9 mouse cellular contexts compared by ENCODE assay signal in the genomic region with DNA sequence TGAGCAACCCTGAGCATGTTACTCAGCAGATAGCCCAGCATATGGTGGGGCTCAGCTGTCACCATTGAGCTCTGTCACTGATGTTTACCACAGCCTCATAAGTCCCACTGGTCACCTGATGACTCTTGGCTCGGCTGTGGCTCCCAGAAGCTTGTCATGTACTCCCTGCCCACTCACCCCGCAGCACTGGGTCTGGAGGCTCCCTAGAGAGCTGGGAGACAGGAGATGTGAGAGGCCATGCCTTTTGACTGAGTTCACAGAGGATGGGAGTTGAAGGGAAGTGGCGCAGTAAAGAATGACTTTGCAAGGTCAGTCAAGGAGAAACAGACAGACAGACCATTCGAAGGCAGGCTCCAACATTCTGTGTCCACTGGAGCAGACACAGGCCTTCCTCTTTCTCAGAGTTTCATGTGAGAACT. TPM values are rescaled to one million over a fixed set of nuclear protein-coding genes. Genes with fewer than 3 reads are reported as not detected.
DNase-seq lines count a peak whose midpoint lies in the region; ATAC-seq and TF ChIP-seq lines count a peak whose summit lies in the region.
"Had no signal": no experiment of that assay in that cellular context is flagged by ENCODE, and none has a peak within 500 bp of the region (broad histone marks: within the 10 kb centered on the region; RNA-seq: fewer than 3 reads in every experiment).

No protein-coding gene starts in this region.

- peaks cover 2% of the 10 kb centered on the region; the same call in 1 of the 2 replicates for H3K4me1 ChIP-seq in bone marrow, adult 2 months (ENCODE audit: control insufficient read depth, insufficient read depth, low read length)
- no peaks in the 10 kb centered on the region for H3K4me1 ChIP-seq in midbrain, embryonic 16.5 days (ENCODE audit: control insufficient read depth, insufficient read depth, low read length)
- H3K4me1 ChIP-seq in midbrain, embryonic 14.5 days (ENCODE audit: control insufficient read depth, insufficient read depth, low read length) = no peaks in the 10 kb centered on the region

- no peak for ATAC-seq in midbrain, embryonic 16.5 days
- no peak for ATAC-seq in midbrain, embryonic 14.5 days (ENCODE audit: low FRiP score, low TSS enrichment)

- H3ac ChIP-seq in myocyte (ENCODE audit: control insufficient read depth, insufficient read length) = no peak overlapping the region

- DNase-seq in left cerebral cortex, adult 2 months (ENCODE audit: extremely low spot score in 1 of 2, low spot score in 2 of 2) = no peak
- DNase-seq in left cerebral cortex, postnatal 14 days (ENCODE audit: low spot score in 2 of 2) = no peak
- DNase-seq in heart, postnatal 10 days = peak; percentile 48 to 57
- DNase-seq in midbrain, embryonic 14.5 days = no peak
- no peak for DNase-seq in thymus, postnatal 10 days (ENCODE audit: low spot score in 2 of 2)

- H3K27me3 ChIP-seq in myocyte (ENCODE audit: control insufficient read depth, insufficient read depth, insufficient read length) = no peaks in the 10 kb centered on the region
- H3K27me3 ChIP-seq in midbrain, embryonic 16.5 days (ENCODE audit: control insufficient read depth, insufficient read depth, low read depth, low read length) = no peaks in the 10 kb centered on the region
- H3K27me3 ChIP-seq in midbrain, embryonic 14.5 days (ENCODE audit: control insufficient read depth, insufficient read depth, low read length) = no peaks in the 10 kb centered on the region

- H3K36me3 ChIP-seq in myocyte (ENCODE audit: control insufficient read depth, insufficient read depth) = peaks cover 17% of the 10 kb centered on the region
- no peaks in the 10 kb centered on the region; the same call in 1 of the 2 replicates for H3K36me3 ChIP-seq in midbrain, embryonic 16.5 days (ENCODE audit: control insufficient read depth, insufficient read depth, low read length)
- H3K36me3 ChIP-seq in midbrain, embryonic 14.5 days (ENCODE audit: control insufficient read depth, insufficient read depth, low read length) = 0 out of 2 replicates have a peak, but pooled peaks cover 9% of the 10 kb centered on the region

- H3K9ac ChIP-seq in midbrain, embryonic 16.5 days (ENCODE audit: low read depth, low read length) = no peak overlapping the region
- H3K9ac ChIP-seq in midbrain, embryonic 14.5 days (replicated peaks; ENCODE audit: low read length) = no peak overlapping the region
- H3K9ac ChIP-seq: hindbrain, embryonic 14.5 days had no signal

- H3K9me3 ChIP-seq in midbrain, embryonic 16.5 days (replicated peaks; ENCODE audit: control insufficient read depth, low read length, poor library complexity, severe bottlenecking) = no peaks in the 10 kb centered on the region
- H3K9me3 ChIP-seq in midbrain, embryonic 14.5 days (ENCODE audit: control insufficient read depth, low read length) = no peaks in the 10 kb centered on the region

- no peak for TF ChIP-seq CTCF in left cerebral cortex, adult 2 months (IDR thresholded peaks at IDR 0.05)
- TF ChIP-seq CTCF in bone marrow, adult 2 months (IDR thresholded peaks at IDR 0.05; ENCODE audit: control insufficient read depth, insufficient read depth, low read length) = no peak

- no peak overlapping the region for H3K4me3 ChIP-seq in left cerebral cortex, adult 2 months
- no peak overlapping the region for H3K4me3 ChIP-seq in bone marrow, adult 2 months (replicated peaks; ENCODE audit: control insufficient read depth, low read depth, low read length)
- H3K4me3 ChIP-seq in myocyte = no peak overlapping the region
- no peak overlapping the region for H3K4me3 ChIP-seq in midbrain, embryonic 16.5 days (ENCODE audit: low read depth, low read length)
- no peak overlapping the region for H3K4me3 ChIP-seq in midbrain, embryonic 14.5 days (replicated peaks; ENCODE audit: low read depth, low read length)

- peak overlapping the region; percentile 13 for H3K4me2 ChIP-seq in myocyte (ENCODE audit: low read depth)
- no peak overlapping the region for H3K4me2 ChIP-seq in midbrain, embryonic 16.5 days (ENCODE audit: low read length)
- H3K4me2 ChIP-seq in midbrain, embryonic 14.5 days (ENCODE audit: low read length) = no peak overlapping the region
- H3K4me2 ChIP-seq: hindbrain, embryonic 14.5 days had no signal

- no peak for TF ChIP-seq POLR2A in bone marrow, adult 2 months (IDR thresholded peaks at IDR 0.05; ENCODE audit: borderline replicate concordance, control insufficient read depth, low read depth, low read length)
- no peak for TF ChIP-seq POLR2A in myocyte (IDR thresholded peaks at IDR 0.05; ENCODE audit: insufficient read length, low read depth)

- H3K79me2 ChIP-seq in myocyte (ENCODE audit: control insufficient read depth, insufficient read depth) = peaks cover 91% of the 10 kb centered on the region

- 47% methylated on average over 4 of the region's 4 CpGs for WGBS in bone marrow, adult 2 months
- 54% methylated on average over 4 of the region's 4 CpGs for WGBS in midbrain, embryonic 16.5 days
- 68% methylated on average over 4 of the region's 4 CpGs for WGBS in midbrain, embryonic 14.5 days

- intact Hi-C loops in left cerebral cortex, adult 2 months (cut with DNase I) = no loop called here
- intact Hi-C loops in left cerebral cortex, postnatal 14 days (cut with DNase I) = no loop called here
- intact Hi-C loops in heart, postnatal 10 days (cut with DNase I) = no loop called here

- peak overlapping the region; percentile 7; the same call in 1 of the 2 replicates for H3K27ac ChIP-seq in left cerebral cortex, adult 2 months
- H3K27ac ChIP-seq in bone marrow, adult 2 months (ENCODE audit: control insufficient read depth, insufficient read depth, low read depth, low read length, poor library complexity) = peak overlapping the region; percentile 55; the same call in 1 of the 2 replicates
- no peak overlapping the region for H3K27ac ChIP-seq in midbrain, embryonic 16.5 days (ENCODE audit: low read length)
- no peak overlapping the region for H3K27ac ChIP-seq in midbrain, embryonic 14.5 days (replicated peaks; ENCODE audit: low read depth, low read length)
- H3K27ac ChIP-seq: hindbrain, embryonic 14.5 days had no signal

TF ChIP-seq in myocyte, 11 proteins besides CTCF, POLR2A, EP300 and RAD21:
- TF ChIP-seq MAX (IDR thresholded peaks at IDR 0.05; ENCODE audit: low read depth) (no peak), REST (IDR thresholded peaks at IDR 0.05; ENCODE audit: insufficient read depth, insufficient read length) (no peak), USF1 (IDR thresholded peaks at IDR 0.05; ENCODE audit: low read depth) (peak; percentile 52), TCF12 (IDR thresholded peaks at IDR 0.05; ENCODE audit: insufficient read depth, poor library complexity, severe bottlenecking) (no peak), E2F4 (IDR thresholded peaks at IDR 0.05; ENCODE audit: insufficient read depth) (no peak), POLR2AphosphoS2 (IDR thresholded peaks at IDR 0.05; ENCODE audit: insufficient read length, low read depth) (no peak), MYOD1 (IDR thresholded peaks at IDR 0.05; ENCODE audit: control insufficient read depth in 1 of 3, insufficient read length in 2 of 3, low read depth in 2 of 3) (peak in 1 of 3 experiments; percentile 60), MYOG (IDR thresholded peaks at IDR 0.05; ENCODE audit: control insufficient read depth in 1 of 3, insufficient read depth in 1 of 3, insufficient read length in 2 of 3, low read depth in 2 of 3) (peak in 1 of 3 experiments; percentile 55), SRF (IDR thresholded peaks at IDR 0.05; ENCODE audit: control insufficient read depth, insufficient read length, low read depth) (no peak), TCF3 (IDR thresholded peaks at IDR 0.05; ENCODE audit: insufficient read length, low read depth) (no peak), CEBPB (IDR thresholded peaks at IDR 0.05; ENCODE audit: insufficient read depth, poor library complexity, severe bottlenecking) (no peak)
TF ChIP-seq in myocyte: peak in this region for 3.

RNA-seq across cellular contexts. Expression of gene Slc2a1, which starts 10.2 kb away (rescaled TPM):
- total RNA-seq in left cerebral cortex, adult 2 months (2021) = 100 to 1,000 TPM in 1 of 2 experiments, 10 to 100 TPM in 1; 92.2 to 127 TPM
- total RNA-seq in left cerebral cortex, postnatal 14 days (2021) = 100 to 1,000 TPM in 1 of 2 experiments, 10 to 100 TPM in 1; 72.3 to 110 TPM
- 6.7 and 20.9 TPM in 2 replicates for polyA plus RNA-seq in bone marrow, adult 2 months (2011; ENCODE audit: insufficient read depth, insufficient read length, low replicate concordance, missing spikeins)
- total RNA-seq in heart, postnatal 10 days (2021) = 1 to 10 TPM; 5.1 to 7.7 TPM
- 55.8 TPM for polyA plus RNA-seq in myocyte (2012; fragmentation: generic; extraction: Trizol)
- 90.7 and 91.6 TPM in 2 replicates for polyA plus RNA-seq in midbrain, embryonic 16.5 days (2015; fragmentation: Nextera tagmentation; extraction: Ambion mirVana)
- polyA plus RNA-seq in midbrain, embryonic 14.5 days (2014; fragmentation: Nextera tagmentation; extraction: Ambion mirVana) = 61.3 and 94.4 TPM in 2 replicates

RNA-seq across cellular contexts. Expression of gene Zfp691, which starts 55.3 kb away (rescaled TPM):
- total RNA-seq in left cerebral cortex, adult 2 months (2021) = 1 to 10 TPM; 7.5 to 7.8 TPM
- total RNA-seq in left cerebral cortex, postnatal 14 days (2021) = 1 to 10 TPM; 6.2 to 8.1 TPM
- polyA plus RNA-seq in bone marrow, adult 2 months (2011; ENCODE audit: insufficient read depth, insufficient read length, low replicate concordance, missing spikeins) = 5.8 TPM in 2 replicates
- 10 to 100 TPM; 19.4 to 22.3 TPM for total RNA-seq in heart, postnatal 10 days (2021)
- polyA plus RNA-seq in myocyte (2012; fragmentation: generic; extraction: Trizol) = 7.2 TPM
- 4.0 and 6.1 TPM in 2 replicates for polyA plus RNA-seq in midbrain, embryonic 16.5 days (2015; fragmentation: Nextera tagmentation; extraction: Ambion mirVana)
- 4.8 and 7.1 TPM in 2 replicates for polyA plus RNA-seq in midbrain, embryonic 14.5 days (2014; fragmentation: Nextera tagmentation; extraction: Ambion mirVana)

Comparison
In these comparisons a context has a peak if more than half of its experiments do, and no peak if none do; other contexts are left out.
1. DNase-seq: peak in heart, postnatal 10 days (2 of 2); none in left cerebral cortex, adult 2 months (0 of 2), left cerebral cortex, postnatal 14 days (0 of 2), midbrain, embryonic 14.5 days (single experiment) and thymus, postnatal 10 days (0 of 2).
2. H3K27ac ChIP-seq: peak in left cerebral cortex, adult 2 months (single experiment) and bone marrow, adult 2 months (single experiment); none in midbrain, embryonic 16.5 days (single experiment) and midbrain, embryonic 14.5 days (single experiment).